Mouse (Mus musculus) hindbrain, embryonic 12.5 days (tissue): ENCODE data around the gene Smagp. TPM values are rescaled to one million over a fixed set of nuclear protein-coding genes. Genes with fewer than 3 reads are reported as not detected.
A peak's percentile ranks its signal among the peaks of the same experiment; 100 is the strongest.

Experiments
- ATAC-seq: fragments of 200-750 bp; cut with Nextera tagmentation; 2 replicates; pipeline ENCODE4 v1.8.0; 2017; ENCODE audit warnings: moderate TSS enrichment; ENCODE audit not compliant: low FRiP score
- H3K27ac ChIP-seq: fragments of 300-500 bp; sonication (generic); 2 replicates; pipeline ENCODE4 v1.5.1; 2016; ENCODE audit warnings: mild to moderate bottlenecking
- H3K27me3 ChIP-seq: fragments of 300-500 bp; sonication (generic); 2 replicates; pipeline ENCODE4 v1.6.1; 2016; ENCODE audit warnings: mild to moderate bottlenecking
- H3K36me3 ChIP-seq: fragments of 300-500 bp; sonication (generic); 2 replicates; pipeline ENCODE4 v1.6.1; 2016; ENCODE audit warnings: mild to moderate bottlenecking
- H3K4me1 ChIP-seq: fragments of 300-500 bp; sonication (generic); 2 replicates; pipeline ENCODE4 v1.6.1; 2016
- H3K4me2 ChIP-seq: fragments of 300-500 bp; sonication (generic); replicated peaks from 2 replicates; pipeline ENCODE4 v1.6.1; 2016; ENCODE audit warnings: mild to moderate bottlenecking
- H3K4me3 ChIP-seq: fragments of 300-500 bp; sonication (generic); 2 replicates; pipeline ENCODE4 v1.5.1; 2016; ENCODE audit warnings: mild to moderate bottlenecking
- H3K9ac ChIP-seq: fragments of 300-500 bp; sonication (generic); 2 replicates; pipeline ENCODE4 v1.6.1; 2016; ENCODE audit warnings: mild to moderate bottlenecking, moderate library complexity
- H3K9me3 ChIP-seq: fragments of 300-500 bp; sonication (generic); replicated peaks from 2 replicates; pipeline ENCODE4 v1.6.1; 2016; ENCODE audit warnings: mild to moderate bottlenecking
- WGBS: fragments of 180-500 bp; shearing (Covaris S2); methylation state at CpG from one replicate; pipeline ENCODE4 v1.1.7; 2016; 5-methylcytosine and 5-hydroxymethylcytosine counted together
- polyA plus RNA-seq: library from polyadenylated mRNA; unstranded; fragments of >200 nt; fragmentation: Nextera tagmentation; extraction: Ambion mirVana; gene quantifications from 2 replicates; pipeline ENCODE4 v1.2.1, GENCODE M21; 2016

Smagp gene
- polyA plus RNA-seq, 1 experiment from 2014 or later = 5.0 TPM

DNA sequence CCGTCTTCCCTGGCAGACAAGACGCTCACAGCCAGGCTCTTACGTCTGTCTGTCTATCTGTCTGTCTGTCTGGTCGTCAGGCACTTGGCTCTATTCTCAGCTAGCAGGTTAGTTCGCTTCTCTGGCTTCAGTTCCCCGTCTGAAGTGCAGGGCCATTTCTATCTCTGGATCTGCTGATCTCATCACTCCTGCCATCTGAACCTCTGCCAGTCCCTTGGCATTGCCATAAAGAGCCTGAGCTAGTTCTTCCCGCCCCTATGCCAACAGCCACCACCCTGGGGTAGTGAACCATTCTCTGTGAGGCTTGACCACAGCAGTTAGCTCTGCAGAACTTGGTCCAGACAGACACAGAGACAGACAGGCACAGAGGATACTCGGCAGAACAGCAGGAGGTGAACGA is 23.6 kb upstream of the Smagp start:
- no peak for ATAC-seq
- H3K9ac ChIP-seq = no peak overlapping the region
- WGBS = 83% methylated on average over 9 of the region's 9 CpGs

DNA sequence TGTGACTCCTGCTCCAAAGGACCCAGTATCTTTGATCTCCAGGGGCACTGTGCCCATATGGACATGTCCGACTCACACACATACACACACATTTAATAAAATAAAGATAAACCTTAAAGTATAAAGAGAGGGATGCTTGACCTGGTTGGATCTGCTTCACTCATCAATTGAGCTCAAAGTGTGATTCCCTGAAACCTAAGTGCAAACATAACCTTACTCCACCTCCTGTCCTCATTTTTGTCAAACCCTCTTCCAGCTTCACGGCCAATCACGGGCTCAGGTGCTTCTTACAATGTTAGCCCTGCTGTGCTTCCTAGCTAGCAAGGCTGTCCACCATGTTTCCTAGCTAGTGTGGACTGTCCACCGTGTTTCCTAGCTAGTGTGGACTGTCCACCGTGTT is 18.5 kb upstream of the Smagp start:
- Histone ChIP-seq H3K36me3 (no peaks in the 10 kb centered on the region), H3K4me1 (no peaks in the 10 kb centered on the region), H3K9me3 (no peaks in the 10 kb centered on the region), H3K4me2 (no peak overlapping the region), H3K27me3 (no peaks in the 10 kb centered on the region), H3K27ac (no peak overlapping the region), H3K9ac (no peak overlapping the region), H3K4me3 (no peak overlapping the region)
- 90% methylated on average over 5 of the region's 5 CpGs for WGBS
- no peak for ATAC-seq

More for the DNA sequence above, 23.6 kb upstream of the Smagp start:
- Histone ChIP-seq H3K4me1 (no peaks in the 10 kb centered on the region), H3K4me3 (no peak overlapping the region), H3K27ac (no peak overlapping the region), H3K27me3 (no peaks in the 10 kb centered on the region), H3K4me2 (no peak overlapping the region), H3K9me3 (no peaks in the 10 kb centered on the region), H3K36me3 (no peaks in the 10 kb centered on the region)

DNA sequence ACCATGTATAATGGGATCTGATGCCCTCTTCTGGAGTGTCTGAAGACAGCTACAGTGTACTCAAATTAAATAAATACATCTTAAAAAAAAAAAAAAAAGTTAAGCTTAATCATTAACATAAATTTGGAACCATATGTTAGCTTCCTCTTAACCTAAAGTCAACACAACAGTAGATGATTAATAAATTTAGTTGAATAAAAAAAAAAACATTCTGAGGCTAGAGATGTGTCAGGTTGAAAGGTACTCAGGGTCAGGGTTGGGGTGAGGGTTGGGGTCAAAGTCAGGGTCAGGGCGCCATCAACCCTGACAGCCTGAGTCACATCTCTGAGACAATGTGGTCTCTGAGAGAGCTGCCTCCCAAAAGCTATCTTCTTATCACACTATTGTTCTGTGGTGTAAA is 17.5 kb upstream of the Smagp start:
- 93% methylated on average over 1 of the region's 1 CpGs for WGBS
- Histone ChIP-seq H3K9me3 (no peaks in the 10 kb centered on the region), H3K4me3 (no peak overlapping the region), H3K4me2 (no peak overlapping the region), H3K27ac (no peak overlapping the region), H3K27me3 (no peaks in the 10 kb centered on the region), H3K9ac (no peak overlapping the region), H3K4me1 (no peaks in the 10 kb centered on the region), H3K36me3 (no peaks in the 10 kb centered on the region)
- no peak for ATAC-seq

DNA sequence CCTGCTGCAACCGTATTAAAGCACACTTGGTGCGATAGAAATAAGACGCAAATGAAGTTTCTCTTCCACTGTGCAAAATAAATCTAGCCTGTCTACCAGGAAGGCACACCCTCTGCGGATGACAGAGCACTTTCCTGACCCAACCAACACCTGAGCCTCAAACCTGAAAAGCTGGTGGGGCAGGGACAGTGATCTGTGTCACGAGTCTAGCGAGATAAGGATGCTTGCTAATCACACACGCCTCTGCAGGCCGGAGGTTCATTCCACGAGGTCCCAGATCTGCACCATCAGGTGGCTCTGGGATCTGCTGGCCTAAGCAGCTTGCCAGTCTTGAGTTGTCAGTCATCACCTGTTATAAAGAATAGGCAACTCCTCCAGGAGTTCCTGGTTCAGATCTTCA is 14.9 kb upstream of the Smagp start:
- Histone ChIP-seq H3K4me1 (no peaks in the 10 kb centered on the region), H3K36me3 (no peaks in the 10 kb centered on the region), H3K27me3 (no peaks in the 10 kb centered on the region), H3K27ac (no peak overlapping the region), H3K9me3 (no peaks in the 10 kb centered on the region), H3K4me2 (no peak overlapping the region), H3K9ac (no peak overlapping the region), H3K4me3 (no peak overlapping the region)
- 87% methylated on average over 9 of the region's 9 CpGs for WGBS
- ATAC-seq = no peak

DNA sequence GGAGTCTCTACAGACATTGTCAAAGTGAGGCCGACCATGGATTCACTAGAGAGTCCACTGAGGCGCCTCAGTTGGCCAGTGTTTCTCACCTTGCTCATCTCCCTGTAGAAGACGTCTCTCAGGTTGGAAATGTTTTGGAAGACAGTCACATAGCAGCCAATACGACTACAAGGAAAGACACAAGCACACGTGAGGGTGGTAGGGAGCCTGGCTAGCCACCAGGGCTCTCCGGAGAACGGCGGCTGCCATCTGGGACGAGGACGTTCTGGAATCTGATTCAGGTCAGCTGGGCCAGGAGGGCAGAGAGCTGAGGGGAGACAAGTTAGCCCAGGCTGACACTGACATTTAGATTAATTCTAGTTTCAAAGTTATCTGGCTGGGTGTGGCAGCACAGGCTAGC is 13.4 kb upstream of the Smagp start:
- no peaks in the 10 kb centered on the region for H3K36me3 ChIP-seq
- no peak overlapping the region for H3K4me3 ChIP-seq
- WGBS = 87% methylated on average over 10 of the region's 10 CpGs
- no peak overlapping the region for H3K4me2 ChIP-seq
- no peak overlapping the region for H3K9ac ChIP-seq
- no peak overlapping the region for H3K27ac ChIP-seq
- H3K4me1 ChIP-seq = no peaks in the 10 kb centered on the region
- H3K9me3 ChIP-seq = no peaks in the 10 kb centered on the region
- ATAC-seq = no peak
- no peaks in the 10 kb centered on the region for H3K27me3 ChIP-seq

DNA sequence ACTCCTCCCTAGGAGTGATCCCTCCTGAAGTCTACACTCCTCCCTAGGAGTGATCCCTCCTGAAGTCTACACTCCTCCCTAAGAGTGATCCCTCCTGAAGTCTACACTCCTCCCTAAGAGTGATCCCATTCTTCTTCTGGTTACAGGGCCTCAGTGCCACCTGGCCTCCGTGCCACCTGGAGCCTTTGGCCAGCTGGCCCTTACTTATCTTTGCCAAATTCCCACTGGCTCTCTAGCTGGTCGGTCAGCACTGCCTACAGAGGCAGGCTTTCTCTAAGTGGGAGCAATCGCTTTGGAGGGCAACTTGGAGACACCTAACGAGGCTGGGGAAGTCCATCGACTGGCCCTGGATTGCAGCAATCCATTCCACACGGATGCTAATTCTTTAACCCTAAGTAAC is 9.4 kb upstream of the Smagp start:
- no peak overlapping the region for H3K27ac ChIP-seq
- H3K4me2 ChIP-seq = no peak overlapping the region
- no peak overlapping the region for H3K9ac ChIP-seq
- H3K4me3 ChIP-seq = no peak overlapping the region
- H3K27me3 ChIP-seq = no peaks in the 10 kb centered on the region
- H3K36me3 ChIP-seq = no peaks in the 10 kb centered on the region
- ATAC-seq = no peak
- no peaks in the 10 kb centered on the region for H3K4me1 ChIP-seq
- 82% methylated on average over 6 of the region's 6 CpGs for WGBS
- H3K9me3 ChIP-seq = no peaks in the 10 kb centered on the region

DNA sequence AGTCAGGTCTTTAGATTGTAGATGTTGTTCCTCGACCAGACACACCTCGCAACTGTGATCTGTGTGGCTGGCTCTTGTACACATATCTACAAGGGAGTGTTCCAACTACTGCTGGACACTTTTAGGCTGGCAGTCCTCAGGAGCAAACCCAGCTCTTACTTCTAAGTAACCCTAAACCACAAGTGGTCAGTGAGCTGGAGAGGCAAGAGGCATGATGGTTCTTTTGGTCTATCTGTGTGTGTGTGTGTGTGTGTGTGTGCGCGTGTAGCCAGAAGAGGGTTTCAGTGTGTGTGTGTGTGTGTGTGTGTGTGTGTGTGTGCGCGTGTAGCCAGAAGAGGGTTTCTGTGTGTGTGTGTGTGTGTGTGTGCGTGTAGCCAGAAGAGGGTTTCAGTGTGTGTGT is 5.7 kb upstream of the Smagp start:
- no peak overlapping the region for H3K27ac ChIP-seq
- no peak overlapping the region for H3K4me3 ChIP-seq
- no peaks in the 10 kb centered on the region for H3K9me3 ChIP-seq
- peaks cover 16% of the 10 kb centered on the region for H3K27me3 ChIP-seq
- WGBS = 95% methylated on average over 7 of the region's 7 CpGs
- no peaks in the 10 kb centered on the region for H3K4me1 ChIP-seq
- no peaks in the 10 kb centered on the region for H3K36me3 ChIP-seq
- H3K9ac ChIP-seq = no peak overlapping the region
- no peak overlapping the region for H3K4me2 ChIP-seq
- no peak for ATAC-seq

DNA sequence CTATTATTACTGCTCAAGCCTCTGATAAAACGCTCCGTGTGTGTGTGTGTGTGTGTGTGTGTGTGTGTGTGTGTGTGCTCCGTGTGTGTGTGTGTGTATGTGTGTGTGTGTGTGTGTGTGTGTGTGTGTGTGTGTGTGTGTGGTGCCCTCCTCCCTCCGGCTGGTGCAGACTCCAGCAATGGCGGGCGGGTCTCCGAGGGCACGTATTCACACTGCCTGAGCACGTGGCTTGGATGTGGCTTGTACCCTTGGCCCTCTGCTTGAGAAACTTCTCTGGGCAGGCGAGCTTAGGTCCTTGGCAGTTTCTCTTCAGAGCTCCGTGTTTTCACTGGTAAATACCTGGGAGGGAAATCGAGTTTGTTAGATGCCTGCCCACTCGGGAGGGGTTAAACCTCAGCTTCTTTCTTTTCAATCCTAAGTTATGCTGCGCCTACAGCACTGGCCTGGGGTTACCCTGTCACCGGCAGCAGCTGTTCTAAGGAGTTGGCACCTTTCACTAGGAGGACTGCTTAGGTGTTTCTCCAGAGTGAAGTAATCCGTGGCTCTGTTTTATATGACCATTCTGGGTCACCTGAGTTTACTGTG is 4.6 kb upstream of the Smagp start:
- no peak overlapping the region for H3K4me2 ChIP-seq
- ATAC-seq = no peak
- no peaks in the 10 kb centered on the region for H3K9me3 ChIP-seq
- 67% methylated on average over 11 of the region's 16 CpGs for WGBS
- no peak overlapping the region for H3K27ac ChIP-seq
- no peak overlapping the region for H3K4me3 ChIP-seq
- peaks cover 28% of the 10 kb centered on the region for H3K27me3 ChIP-seq
- no peaks in the 10 kb centered on the region for H3K36me3 ChIP-seq
- peaks cover 9% of the 10 kb centered on the region for H3K4me1 ChIP-seq
- H3K9ac ChIP-seq = no peak overlapping the region

DNA sequence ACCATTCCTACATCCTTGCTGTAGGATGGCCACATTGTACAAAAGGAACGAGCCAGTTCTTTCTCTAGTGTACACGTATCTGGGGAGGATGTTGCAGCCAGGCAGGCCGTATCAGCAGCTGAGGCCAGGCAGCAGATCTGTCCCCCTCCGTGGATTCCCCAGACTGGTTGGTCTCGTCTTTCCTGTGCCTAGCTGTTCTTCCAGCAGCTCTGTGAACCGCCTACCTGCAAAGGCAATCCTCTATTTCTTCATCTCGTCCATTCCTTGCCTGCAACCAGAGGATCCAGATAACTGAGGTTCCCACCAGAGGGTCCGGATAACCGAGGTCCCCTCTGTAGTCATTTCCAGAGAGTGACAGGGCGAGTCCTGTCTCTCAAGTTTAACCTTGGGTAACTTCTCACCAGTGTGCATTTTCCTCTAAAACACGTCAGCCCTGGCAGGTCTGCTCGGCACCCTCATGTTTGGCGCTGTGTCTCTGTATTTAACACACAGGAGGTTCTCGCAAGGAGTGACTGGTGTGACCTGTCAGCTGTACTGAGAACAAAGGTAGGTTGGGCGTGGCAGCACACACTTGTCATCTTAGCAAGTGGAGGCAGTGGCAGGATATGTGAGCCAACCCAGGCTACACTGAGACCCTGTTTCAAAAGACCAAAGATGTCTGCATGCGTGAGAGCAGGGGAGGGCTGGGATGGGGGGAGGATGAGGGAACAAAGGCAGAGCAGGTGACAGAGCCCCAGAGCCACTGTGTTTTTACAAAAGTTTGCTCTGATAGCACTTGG is 3.4 kb upstream of the Smagp start:
- H3K9ac ChIP-seq = no peak overlapping the region

DNA sequence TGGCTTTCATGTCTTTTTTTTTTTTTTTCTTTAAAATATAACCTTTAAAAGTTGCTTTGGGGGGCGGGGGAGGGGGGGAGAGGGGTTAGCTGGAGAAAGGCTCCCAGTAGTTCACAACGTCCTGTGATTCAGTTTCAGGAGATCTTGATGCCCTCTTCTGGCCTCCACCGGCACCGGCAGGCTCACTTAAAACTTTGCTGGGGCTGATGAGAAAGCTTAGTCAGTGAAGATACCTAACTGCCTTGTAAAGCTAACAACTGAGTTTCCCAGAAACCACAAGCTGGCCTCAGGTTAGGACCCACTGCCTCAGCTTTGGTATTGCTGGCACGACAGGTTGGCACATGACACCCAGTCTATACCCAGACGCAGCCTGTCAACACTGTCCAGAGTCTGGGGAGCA is 921 bp upstream of the Smagp start:
- WGBS = 16% methylated on average over 6 of the region's 6 CpGs
- no peak overlapping the region for H3K27ac ChIP-seq
- peaks cover 59% of the 10 kb centered on the region for H3K27me3 ChIP-seq
- H3K9me3 ChIP-seq = no peaks in the 10 kb centered on the region
- no peak overlapping the region for H3K4me3 ChIP-seq
- no peak for ATAC-seq
- no peak overlapping the region for H3K4me2 ChIP-seq
- no peaks in the 10 kb centered on the region for H3K36me3 ChIP-seq
- H3K9ac ChIP-seq = no peak overlapping the region
- peaks cover 13% of the 10 kb centered on the region for H3K4me1 ChIP-seq

More for the DNA sequence above, 3.4 kb upstream of the Smagp start:
- Histone ChIP-seq H3K4me2 (no peak overlapping the region), H3K9me3 (no peaks in the 10 kb centered on the region), H3K27me3 (peaks cover 39% of the 10 kb centered on the region), H3K4me3 (no peak overlapping the region), H3K27ac (no peak overlapping the region), H3K36me3 (no peaks in the 10 kb centered on the region), H3K4me1 (peaks cover 13% of the 10 kb centered on the region)
- WGBS = 69% methylated on average over 16 of the region's 16 CpGs
- ATAC-seq = no peak

DNA sequence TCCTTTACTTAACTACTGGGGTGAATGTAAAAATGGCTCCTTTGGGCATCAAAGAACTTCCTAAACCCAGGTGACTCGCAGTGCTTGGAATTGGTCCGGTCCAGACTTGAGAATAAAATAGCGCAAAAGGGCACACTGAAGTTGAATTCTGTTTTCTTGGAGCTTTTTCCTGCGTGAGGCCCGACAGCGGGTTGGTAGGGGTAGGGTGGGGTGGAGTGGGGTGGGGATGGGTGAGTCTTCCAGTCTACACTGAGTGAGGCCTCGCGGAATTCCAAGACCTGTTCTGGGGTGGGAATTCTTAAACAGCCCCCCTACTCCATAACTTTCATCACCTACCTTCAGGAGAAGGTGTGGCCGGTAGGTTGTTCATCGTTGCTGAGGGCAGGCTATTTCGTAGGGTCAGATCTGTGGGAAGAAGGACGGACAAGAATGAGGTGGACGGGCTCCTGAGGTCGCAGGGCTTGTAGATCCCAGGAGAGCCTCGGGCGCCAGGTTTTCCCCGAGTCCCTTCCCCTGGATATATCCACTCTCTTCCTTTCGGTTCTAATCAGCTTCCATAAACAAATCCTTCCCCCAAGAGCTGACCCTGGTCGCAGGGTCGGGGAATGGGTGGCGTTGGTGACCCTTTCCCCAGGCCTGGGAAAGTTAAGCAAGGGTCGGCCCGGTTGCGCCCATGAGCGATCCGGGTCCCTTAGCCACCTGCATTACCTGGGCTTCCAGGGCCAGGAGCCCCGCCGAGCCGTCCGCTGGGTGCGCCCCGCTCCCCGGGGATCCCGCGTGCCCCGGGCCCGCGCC is 692 bp downstream of the Smagp start:
- peak overlapping the region; percentile 40 for H3K9ac ChIP-seq
- no peaks in the 10 kb centered on the region for H3K36me3 ChIP-seq
- peak overlapping the region; percentile 69 for H3K4me2 ChIP-seq
- WGBS = 4% methylated on average over 38 of the region's 38 CpGs
- H3K27me3 ChIP-seq = peaks cover 62% of the 10 kb centered on the region
- H3K4me3 ChIP-seq = peak overlapping the region; percentile 46
- no peak for ATAC-seq
- H3K4me1 ChIP-seq = peaks cover 13% of the 10 kb centered on the region
- no peak overlapping the region for H3K27ac ChIP-seq
- H3K9me3 ChIP-seq = no peaks in the 10 kb centered on the region

DNA sequence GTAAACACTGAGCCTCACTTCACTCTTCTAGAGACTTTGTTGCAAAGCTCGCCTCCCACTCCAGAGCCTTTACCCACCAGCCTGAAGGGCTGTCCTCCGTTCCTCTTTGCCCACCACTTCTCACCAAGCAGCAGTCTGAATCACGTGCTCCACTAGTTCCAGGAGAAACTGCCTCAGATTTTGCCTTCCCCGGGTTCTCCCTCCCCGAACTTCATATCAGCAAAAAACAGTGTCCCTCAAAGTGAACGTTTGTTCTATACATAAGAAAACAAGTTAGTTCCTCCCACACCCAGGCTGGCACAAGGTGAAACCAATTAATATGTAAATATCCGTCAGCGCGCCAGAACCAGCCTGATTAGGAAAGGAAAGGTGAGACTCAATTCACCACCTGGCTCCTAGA is 1.5 kb downstream of the Smagp start:
- no peak for ATAC-seq
- peaks cover 62% of the 10 kb centered on the region for H3K27me3 ChIP-seq
- H3K36me3 ChIP-seq = no peaks in the 10 kb centered on the region
- no peak overlapping the region for H3K4me2 ChIP-seq
- H3K27ac ChIP-seq = no peak overlapping the region
- WGBS = 9% methylated on average over 9 of the region's 9 CpGs
- H3K4me3 ChIP-seq = no peak overlapping the region
- H3K4me1 ChIP-seq = peaks cover 13% of the 10 kb centered on the region
- H3K9me3 ChIP-seq = no peaks in the 10 kb centered on the region
- H3K9ac ChIP-seq = no peak overlapping the region
